Mouse (Mus musculus) lung, adult 2 months (tissue): ENCODE measurements around the gene Dbp.

Experiments used
- CTCF ChIP-seq: fragments of 200-500 bp; IDR thresholded peaks from 2 replicates; pipeline ENCODE4 v1.5.1; 2011; ENCODE audit warnings: mild to moderate bottlenecking, low read length, control low read depth; ENCODE audit not compliant: insufficient read depth
- POLR2A ChIP-seq: fragments of 200-500 bp; IDR thresholded peaks from 2 replicates; pipeline ENCODE4 v1.6.1; 2011; ENCODE audit warnings: low read depth, mild to moderate bottlenecking, control low read depth, low read length, borderline replicate concordance; ENCODE audit errors: extremely low read depth

- no peak for TF ChIP-seq CTCF
- TF ChIP-seq POLR2A: peak; percentile 18; the same call in 1 of the 2 replicates
Measured at GRCm38 (mm10) chr7:45709036-45709435, 4.1 kb downstream of the Dbp start.
